Mouse (Mus musculus) hindbrain, embryonic 14.5 days (tissue): ENCODE data around the gene Parp9. TPM values are rescaled to one million over a fixed set of nuclear protein-coding genes. Genes with fewer than 3 reads are reported as not detected.
A peak's percentile ranks its signal among the peaks of the same experiment; 100 is the strongest.
"Not testable (repeated sequence)": the region's sequence is repeated elsewhere in the genome, so short reads cannot be mapped to it uniquely, and the experiment has no call there.

Experiments
- ATAC-seq: fragments of 200-750 bp; cut with Nextera tagmentation; 2 replicates; pipeline ENCODE4 v1.8.0; 2017; ENCODE audit warnings: moderate number of reproducible peaks, mild to moderate bottlenecking, moderate TSS enrichment, moderate library complexity; ENCODE audit not compliant: low FRiP score
- DNase-seq: peaks from one replicate; pipeline ENCODE4 v3.0.0-alpha.2; 2015; ENCODE audit warnings: low spot score
- H3K27ac ChIP-seq: fragments of 300-500 bp; sonication (generic); 2 replicates; pipeline ENCODE4 v1.5.1; 2014; ENCODE audit warnings: mild to moderate bottlenecking, moderate library complexity
- H3K27me3 ChIP-seq: fragments of 300-500 bp; sonication (generic); 2 replicates; pipeline ENCODE4 v1.6.1; 2014; ENCODE audit warnings: mild to moderate bottlenecking, low read length, mixed read lengths; ENCODE audit not compliant: control insufficient read depth, insufficient read depth
- H3K36me3 ChIP-seq: fragments of 300-500 bp; sonication (generic); replicated peaks from 2 replicates; pipeline ENCODE4 v1.6.1; 2014; ENCODE audit not compliant: control insufficient read depth, insufficient read depth
- H3K4me1 ChIP-seq: fragments of 300-500 bp; sonication (generic); replicated peaks from 2 replicates; pipeline ENCODE4 v1.6.1; 2014; ENCODE audit warnings: antibody characterized with exemption, low read length, mixed read lengths; ENCODE audit not compliant: control insufficient read depth, insufficient read depth
- H3K4me2 ChIP-seq: fragments of 300-500 bp; sonication (generic); replicated peaks from 2 replicates; pipeline ENCODE4 v1.6.1; 2014; ENCODE audit warnings: mild to moderate bottlenecking, moderate library complexity
- H3K4me3 ChIP-seq: fragments of 300-500 bp; sonication (generic); replicated peaks from 2 replicates; pipeline ENCODE4 v1.5.1; 2014; ENCODE audit warnings: mild to moderate bottlenecking, low read length
- H3K9ac ChIP-seq: fragments of 300-500 bp; sonication (generic); 2 replicates; pipeline ENCODE4 v1.6.1; 2014
- H3K9me3 ChIP-seq: fragments of 300-500 bp; sonication (generic); 2 replicates; pipeline ENCODE4 v1.6.1; 2016; ENCODE audit warnings: low read length; ENCODE audit not compliant: control insufficient read depth
- WGBS: fragments of 180-500 bp; shearing (Covaris S2); extraction: QIAGEN DNeasy Blood & Tissue Kit; methylation state at CpG from one replicate; pipeline ENCODE4 v1.1.7; 2014; 5-methylcytosine and 5-hydroxymethylcytosine counted together
- polyA plus RNA-seq: library from polyadenylated mRNA; unstranded; fragments of >200 nt; fragmentation: Nextera tagmentation; extraction: Ambion mirVana; gene quantifications from 2 replicates; pipeline ENCODE4 v1.2.1, GENCODE M21; 2014

The Parp9 gene
- 2.2 and 2.6 TPM in 2 replicates for polyA plus RNA-seq

DNA sequence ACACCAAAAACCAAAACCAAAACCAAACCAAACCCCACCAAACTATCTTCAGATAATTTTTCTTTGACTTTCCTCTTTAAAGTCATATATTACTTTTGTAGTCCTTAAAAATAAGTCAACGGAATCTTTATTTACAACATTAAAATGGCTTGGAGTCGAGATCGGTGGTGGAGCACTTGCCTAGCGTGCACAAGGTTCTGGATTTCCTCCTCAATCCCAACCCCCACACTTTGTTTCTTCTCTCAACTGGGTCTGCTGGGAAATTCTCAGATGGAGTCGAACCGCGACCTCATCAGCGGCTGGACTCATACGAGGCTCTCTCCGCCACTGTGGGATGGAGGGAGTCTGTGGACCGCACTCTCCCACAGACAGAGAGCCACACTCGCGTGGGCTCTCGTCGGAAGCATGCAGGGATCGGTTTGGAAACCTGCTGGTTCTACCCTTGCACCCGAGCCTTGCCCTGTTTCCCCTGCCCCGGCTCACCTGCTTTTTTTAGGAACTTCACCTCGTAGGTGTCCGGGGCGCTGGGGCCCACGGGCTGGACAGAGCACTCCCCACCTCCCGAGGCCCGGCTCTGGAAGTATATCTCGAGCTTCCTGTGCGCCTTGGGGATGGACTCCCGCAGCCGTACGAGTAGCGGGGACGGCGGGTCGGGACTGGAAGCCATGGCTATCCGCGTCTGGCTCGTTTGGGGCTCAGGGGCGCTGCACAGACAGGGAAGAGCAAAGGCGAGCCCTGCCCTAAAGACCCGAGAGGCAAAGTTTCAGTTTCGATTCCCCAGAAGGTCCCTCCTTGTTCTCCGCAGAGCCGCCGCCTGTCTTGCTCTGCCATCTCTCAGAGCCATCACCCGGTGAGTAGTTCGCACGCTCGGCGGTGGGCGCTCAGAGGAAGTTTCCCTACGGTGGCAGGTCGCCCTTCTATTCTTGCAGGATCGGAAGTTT is at the start of gene Parp9, which contains the start of gene Dtx3l:
Gene Parp9 (plus strand): TSS at position 260 of the 941 bp plus-strand sequence.
Gene Dtx3l (minus strand): TSS at position 941 of the 941 bp plus-strand sequence.
- 1% methylated on average over 52 of the region's 52 CpGs for WGBS
- ATAC-seq, result no peak

DNA sequence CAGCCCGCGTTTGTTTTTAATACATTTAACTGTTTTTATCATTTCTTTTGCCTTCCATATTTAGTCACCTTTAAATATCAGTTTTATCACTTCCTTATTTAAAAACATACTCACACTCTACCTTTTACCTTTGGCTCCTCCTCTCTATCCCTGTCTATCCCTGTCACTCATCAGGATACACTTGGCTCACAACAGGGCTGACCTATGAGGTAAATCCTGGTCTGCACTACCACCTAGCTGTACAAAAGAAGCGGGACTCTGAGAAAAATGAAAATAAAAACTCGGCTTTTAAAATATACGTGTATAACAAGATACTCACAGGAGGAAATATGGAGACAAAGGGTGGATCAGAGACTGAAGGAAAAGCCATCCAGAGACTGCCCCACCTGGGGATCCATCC is 49.4 kb upstream of the Parp9 start:
- Histone ChIP-seq H3K9me3 (no peaks in the 10 kb centered on the region), H3K27me3 (no peaks in the 10 kb centered on the region), H3K36me3 (no peaks in the 10 kb centered on the region), H3K4me1 (no peaks in the 10 kb centered on the region), H3K9ac (no peak overlapping the region), H3K4me3 (no peak overlapping the region), H3K4me2 (no peak overlapping the region), H3K27ac (no peak overlapping the region)
- WGBS, result 91% methylated on average over 5 of the region's 5 CpGs
- ATAC-seq (no peak), DNase-seq (no peak)

More for the DNA sequence above, at the start of gene Parp9, which contains the start of gene Dtx3l:
- Histone ChIP-seq H3K36me3 (no peaks in the 10 kb centered on the region), H3K9ac (peak within 1 kb of the TSS; percentile 55), H3K4me3 (peak within 1 kb of the TSS; percentile 42), H3K9me3 (no peaks in the 10 kb centered on the region), H3K4me2 (peak within 1 kb of the TSS; percentile 79), H3K27me3 (peaks cover 28% of the 10 kb centered on the region; the same call in 1 of the 2 replicates), H3K27ac (no peak within 1 kb of the TSS), H3K4me1 (no peaks in the 10 kb centered on the region)
- peak; percentile 33 for DNase-seq

DNA sequence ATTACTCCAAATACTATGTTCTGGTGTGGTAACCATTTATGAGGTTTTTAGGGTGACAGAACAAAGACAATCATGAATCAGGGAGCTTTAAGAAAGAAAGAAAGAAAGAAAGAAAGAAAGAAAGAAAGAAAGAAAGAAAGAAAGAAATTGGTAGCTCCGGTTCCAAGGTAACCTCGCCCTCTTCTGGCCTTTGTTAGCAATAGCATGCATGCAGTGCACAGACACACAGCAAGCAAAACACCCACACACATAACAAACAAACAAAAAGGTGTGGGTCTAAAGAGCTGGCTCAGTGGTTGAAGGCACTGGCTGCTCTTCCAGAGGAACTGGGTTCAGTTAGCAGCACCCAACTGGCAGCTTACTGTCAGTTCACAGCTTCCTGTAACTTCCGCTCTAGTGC is 47.6 kb upstream of the Parp9 start:
- no peaks in the 10 kb centered on the region for H3K36me3 ChIP-seq
- no peaks in the 10 kb centered on the region for H3K9me3 ChIP-seq
- ATAC-seq (no peak), DNase-seq (no peak)
- no peaks in the 10 kb centered on the region for H3K4me1 ChIP-seq
- no peak overlapping the region for H3K9ac ChIP-seq
- H3K4me3 ChIP-seq, result no peak overlapping the region
- no peaks in the 10 kb centered on the region for H3K27me3 ChIP-seq
- no peak overlapping the region for H3K4me2 ChIP-seq
- WGBS, result 69% methylated on average over 3 of the region's 3 CpGs
- no peak overlapping the region for H3K27ac ChIP-seq

DNA sequence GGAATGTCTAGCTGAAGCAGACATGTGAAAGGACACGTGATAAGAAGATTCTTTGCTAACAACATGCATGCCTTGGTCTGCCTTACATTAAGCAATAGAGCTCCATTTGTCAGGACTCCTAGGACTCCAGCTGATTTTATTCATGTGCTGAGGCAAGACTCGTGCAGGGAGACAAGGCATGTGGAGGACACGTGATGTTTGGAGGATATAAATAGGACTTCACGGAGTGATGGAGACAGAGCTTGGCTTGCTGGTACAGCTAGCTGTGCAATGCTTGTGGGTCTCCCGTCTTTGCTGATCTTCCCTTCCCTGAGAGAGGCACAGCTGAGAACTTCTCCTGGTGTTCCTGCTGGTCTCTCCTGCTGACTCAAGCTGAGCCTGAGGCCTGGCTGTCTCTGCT is 46.7 kb upstream of the Parp9 start:
- WGBS, result 79% methylated on average over 5 of the region's 5 CpGs
- not testable (repeated sequence) for H3K9me3 ChIP-seq, H3K4me1 ChIP-seq, H3K27me3 ChIP-seq, H3K4me3 ChIP-seq, H3K9ac ChIP-seq, H3K4me2 ChIP-seq, ATAC-seq, DNase-seq, H3K27ac ChIP-seq, H3K36me3 ChIP-seq

DNA sequence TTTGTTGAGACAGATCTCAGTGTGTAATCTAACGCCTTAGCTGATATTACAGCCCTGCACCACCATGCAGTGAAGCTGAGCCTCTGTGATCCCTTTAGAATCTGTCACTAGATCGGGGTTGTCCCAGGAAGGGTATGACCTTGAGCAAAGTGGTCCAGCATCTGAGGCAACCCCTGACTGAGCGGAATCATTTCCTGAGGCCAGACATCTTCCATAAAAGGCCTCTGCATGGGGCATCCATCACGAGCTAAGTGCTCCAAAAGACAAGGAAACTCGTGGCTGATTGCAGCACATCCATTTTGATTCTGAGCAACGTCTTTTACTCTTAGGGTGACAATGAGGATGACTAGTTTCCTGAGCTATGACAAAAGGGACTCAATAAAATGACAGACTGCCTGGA is 43.3 kb upstream of the Parp9 start:
- DNase-seq (no peak), ATAC-seq (no peak)
- Histone ChIP-seq H3K27ac (no peak overlapping the region), H3K4me1 (no peaks in the 10 kb centered on the region), H3K4me2 (no peak overlapping the region), H3K27me3 (no peaks in the 10 kb centered on the region), H3K9me3 (peaks cover 5% of the 10 kb centered on the region; the same call in 1 of the 2 replicates), H3K4me3 (no peak overlapping the region), H3K9ac (no peak overlapping the region), H3K36me3 (no peaks in the 10 kb centered on the region)
- WGBS, result 57% methylated on average over 6 of the region's 6 CpGs

DNA sequence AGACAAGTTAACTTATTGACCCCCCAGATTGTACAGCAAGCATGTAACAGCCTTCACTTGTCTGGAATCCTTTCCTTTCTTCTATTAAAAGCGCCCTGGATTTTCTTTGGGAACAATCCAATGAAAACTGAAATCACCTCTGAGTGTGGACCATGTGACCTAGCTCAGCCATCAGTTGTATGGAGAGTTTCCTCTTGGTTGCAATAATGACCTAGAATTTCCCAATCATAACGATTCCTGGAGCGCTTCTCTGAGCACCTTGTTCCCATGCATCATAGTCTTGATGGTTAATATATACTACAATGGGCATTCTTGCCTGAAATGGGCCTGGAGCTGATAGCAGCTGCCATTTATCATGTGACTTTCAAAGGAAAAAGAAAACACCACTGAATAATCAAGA is 37.7 kb upstream of the Parp9 start:
- 86% methylated on average over 3 of the region's 3 CpGs for WGBS
- H3K27me3 ChIP-seq, result no peaks in the 10 kb centered on the region
- peaks cover 5% of the 10 kb centered on the region; the same call in 1 of the 2 replicates for H3K9me3 ChIP-seq
- no peak overlapping the region for H3K9ac ChIP-seq
- no peak overlapping the region for H3K4me3 ChIP-seq
- no peaks in the 10 kb centered on the region for H3K36me3 ChIP-seq
- no peaks in the 10 kb centered on the region for H3K4me1 ChIP-seq
- ATAC-seq, result no peak
- H3K27ac ChIP-seq, result no peak overlapping the region
- DNase-seq, result no peak
- no peak overlapping the region for H3K4me2 ChIP-seq

DNA sequence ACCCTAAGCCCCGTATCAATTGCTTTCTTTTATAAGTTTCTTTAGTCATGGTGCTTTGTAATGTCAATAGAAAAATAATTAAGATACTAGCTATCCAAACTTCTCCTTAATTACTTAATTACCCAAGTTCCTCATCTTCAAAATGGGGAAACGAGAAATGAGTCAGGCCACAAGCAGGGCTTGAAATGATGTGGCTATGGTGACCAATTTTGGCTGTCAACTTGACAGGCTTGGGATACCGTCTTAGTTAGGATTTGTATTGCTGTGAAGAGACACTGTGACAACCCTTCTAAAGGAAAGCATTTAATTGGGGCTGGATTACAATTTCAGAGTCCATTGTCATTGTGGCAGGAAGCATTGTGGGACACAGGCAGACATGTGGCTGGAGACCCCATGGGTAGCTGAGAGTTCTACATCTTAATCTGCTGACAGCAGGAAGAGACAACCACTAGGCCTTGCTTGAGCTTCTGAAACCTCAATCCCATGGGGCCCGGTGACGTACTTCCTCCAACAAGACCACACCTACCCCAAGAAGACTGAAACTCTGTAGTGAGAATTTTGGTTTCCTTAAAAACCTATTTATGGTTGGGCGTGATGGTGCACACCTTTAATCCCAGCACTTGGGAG is 35.1 kb upstream of the Parp9 start:
- no peak overlapping the region for H3K4me2 ChIP-seq
- 85% methylated on average over 6 of the region's 6 CpGs for WGBS
- no peak overlapping the region for H3K4me3 ChIP-seq
- DNase-seq (no peak), ATAC-seq (no peak)
- no peaks in the 10 kb centered on the region for H3K27me3 ChIP-seq
- no peaks in the 10 kb centered on the region for H3K36me3 ChIP-seq
- no peaks in the 10 kb centered on the region for H3K9me3 ChIP-seq
- no peak overlapping the region for H3K9ac ChIP-seq
- no peaks in the 10 kb centered on the region for H3K4me1 ChIP-seq
- no peak overlapping the region for H3K27ac ChIP-seq

DNA sequence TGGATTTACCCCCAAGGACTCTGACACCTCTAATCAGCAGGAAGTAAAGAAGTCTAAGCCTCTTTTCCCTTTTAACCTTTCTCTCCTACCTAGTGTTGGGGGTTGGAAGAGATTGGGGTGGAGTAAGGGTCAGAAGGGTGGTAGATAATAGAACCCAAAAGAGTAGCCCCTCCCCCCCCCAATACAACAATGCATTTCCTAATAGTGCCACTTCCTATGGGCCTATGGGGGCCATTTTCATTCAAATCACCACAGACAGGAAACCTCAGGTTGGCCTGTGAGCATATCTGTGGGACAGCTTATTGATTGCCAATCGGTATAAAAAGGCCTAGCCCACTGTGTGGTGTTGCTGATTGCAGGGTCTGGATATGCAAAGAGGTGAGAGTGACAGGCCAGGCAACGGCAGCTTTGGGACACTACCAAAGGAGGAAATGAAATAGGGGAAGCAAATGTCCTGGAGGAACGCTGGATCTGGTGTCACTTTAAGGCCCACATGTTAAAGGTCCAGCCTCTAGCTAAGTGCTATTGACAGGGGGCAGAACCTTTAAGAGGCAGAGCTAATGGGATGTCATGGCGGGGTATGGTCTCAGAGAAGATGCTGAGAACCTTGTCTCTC is 34.0 kb upstream of the Parp9 start:
- no peak overlapping the region for H3K4me3 ChIP-seq
- no peak overlapping the region for H3K4me2 ChIP-seq
- DNase-seq (no peak), ATAC-seq (no peak)
- no peaks in the 10 kb centered on the region for H3K27me3 ChIP-seq
- no peaks in the 10 kb centered on the region for H3K4me1 ChIP-seq
- H3K27ac ChIP-seq, result no peak overlapping the region
- no peaks in the 10 kb centered on the region for H3K9me3 ChIP-seq
- no peaks in the 10 kb centered on the region for H3K36me3 ChIP-seq
- no peak overlapping the region for H3K9ac ChIP-seq
- WGBS, result 76% methylated on average over 4 of the region's 4 CpGs

DNA sequence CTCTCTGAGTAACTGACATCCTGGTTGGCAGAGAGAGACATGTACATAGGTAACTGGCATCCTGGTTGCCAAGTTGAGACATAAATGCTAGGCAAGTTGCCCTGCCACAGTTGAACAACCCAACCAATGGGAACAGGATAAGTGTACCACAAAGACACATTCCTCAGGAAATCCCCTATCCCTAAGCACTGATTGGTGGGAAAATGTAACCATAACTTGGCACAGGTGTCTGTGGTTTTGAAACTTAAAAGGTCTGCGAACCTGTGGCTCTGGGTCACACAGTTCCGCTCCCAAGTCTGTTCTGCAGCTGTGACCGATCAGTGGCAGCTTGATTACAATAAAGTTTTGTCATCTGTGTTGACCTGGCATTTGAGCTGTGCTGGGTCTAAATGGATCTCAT is 32.9 kb upstream of the Parp9 start:
- DNase-seq (no peak), ATAC-seq (no peak)
- H3K4me3 ChIP-seq, result no peak overlapping the region
- no peaks in the 10 kb centered on the region for H3K9me3 ChIP-seq
- no peak overlapping the region for H3K27ac ChIP-seq
- WGBS, result 94% methylated on average over 3 of the region's 3 CpGs
- H3K27me3 ChIP-seq, result no peaks in the 10 kb centered on the region
- H3K9ac ChIP-seq, result no peak overlapping the region
- no peak overlapping the region for H3K4me2 ChIP-seq
- H3K36me3 ChIP-seq, result no peaks in the 10 kb centered on the region
- no peaks in the 10 kb centered on the region for H3K4me1 ChIP-seq
